Mouse (Mus musculus) MEL (cell line): ENCODE measurements around the gene Cep170b. TPM values are rescaled to one million over a fixed set of nuclear protein-coding genes. Genes with fewer than 3 reads are reported as not detected.

Experiments
- DNase-seq: peaks from one replicate; pipeline ENCODE4 v3.0.0; 2011; ENCODE audit warnings: low read depth, low spot score
- H3K27ac ChIP-seq: 2 replicates; pipeline ENCODE4 v1.5.1; 2012; ENCODE audit warnings: low read depth, mild to moderate bottlenecking, control low read depth, low read length, moderate library complexity; ENCODE audit not compliant: control insufficient read depth
- H3K27me3 ChIP-seq, 2 experiments: fragments of 150-350 bp in 1 of 2; sonication (generic) in 1 of 2; 2 replicates each; pipeline ENCODE4 v1.6.1; 2012; ENCODE audit warnings: low read length in 2 of 2, mild to moderate bottlenecking in 2 of 2, improper control_type of control experiment in 1 of 2, moderate library complexity in 1 of 2; ENCODE audit not compliant: insufficient read depth in 2 of 2, control insufficient read depth in 1 of 2
- H3K36me3 ChIP-seq, 2 experiments: 2 replicates each; pipeline ENCODE4 v1.6.1; 2012 to 2014; ENCODE audit warnings: low read length in 2 of 2, improper control_type of control experiment in 1 of 2, inconsistent platforms in 1 of 2, mild to moderate bottlenecking in 1 of 2; ENCODE audit not compliant: insufficient read depth in 2 of 2, control insufficient read depth in 1 of 2
- H3K4me1 ChIP-seq, 2 experiments: fragments of 150-350 bp in 1 of 2; sonication (generic) in 1 of 2; 2 replicates each; pipeline ENCODE4 v1.6.1; 2012; ENCODE audit warnings: low read length in 2 of 2, improper control_type of control experiment in 1 of 2, mild to moderate bottlenecking in 1 of 2; ENCODE audit not compliant: insufficient read depth in 2 of 2, control insufficient read depth in 1 of 2
- H3K4me3 ChIP-seq, 2 experiments: fragments of 150-350 bp in 1 of 2; sonication (generic) in 1 of 2; 2 replicates each; pipeline ENCODE4 v1.5.1; 2012; ENCODE audit warnings: low read depth in 2 of 2, low read length in 2 of 2, mild to moderate bottlenecking in 2 of 2, moderate library complexity in 2 of 2, control low read depth in 1 of 2, improper control_type of control experiment in 1 of 2; ENCODE audit not compliant: control insufficient read depth in 1 of 2, insufficient read depth in 1 of 2
- H3K79me2 ChIP-seq: 2 replicates; pipeline ENCODE4 v1.6.1; 2012; ENCODE audit warnings: mild to moderate bottlenecking, low read length, moderate library complexity; ENCODE audit not compliant: control insufficient read depth, poor library complexity, insufficient read depth
- H3K9ac ChIP-seq: 2 replicates; pipeline ENCODE4 v1.6.1; 2012; ENCODE audit warnings: low read depth, mild to moderate bottlenecking, control low read depth, low read length, moderate library complexity; ENCODE audit not compliant: control insufficient read depth, poor library complexity, severe bottlenecking
- H3K9me3 ChIP-seq: fragments of 150-350 bp; sonication (generic); replicated peaks from 2 replicates; pipeline ENCODE4 v1.6.1; 2012; ENCODE audit warnings: mild to moderate bottlenecking, low read length, improper control_type of control experiment, moderate library complexity; ENCODE audit not compliant: insufficient read depth
- CHD1 ChIP-seq: IDR thresholded peaks from 2 replicates; pipeline ENCODE4 v1.6.1; 2012; ENCODE audit warnings: low read depth, mild to moderate bottlenecking, inconsistent platforms, low read length, improper control_type of control experiment
- CTCF ChIP-seq, 3 experiments: IDR thresholded peaks in 2 of 3; conservative IDR thresholded peaks in 1 of 3; 2 replicates each; pipeline ENCODE4 v1.5.1; 2011 to 2012; ENCODE audit warnings: low read length in 3 of 3, low read depth in 2 of 3, mild to moderate bottlenecking in 2 of 3, improper control_type of control experiment in 1 of 3, inconsistent platforms in 1 of 3, mixed read lengths in 1 of 3, moderate library complexity in 1 of 3; ENCODE audit not compliant: control insufficient read depth in 1 of 3, insufficient read depth in 1 of 3, poor library complexity in 1 of 3, severe bottlenecking in 1 of 3
- E2F4 ChIP-seq: IDR thresholded peaks from 2 replicates; pipeline ENCODE4 v1.6.1; 2011; ENCODE audit warnings: low read depth, low read length, improper control_type of control experiment, borderline replicate concordance
- EP300 ChIP-seq, 2 experiments: IDR thresholded peaks; 2 replicates each; pipeline ENCODE4 v1.6.1; 2011; ENCODE audit warnings: improper control_type of control experiment in 2 of 2, low read length in 2 of 2, low read depth in 1 of 2, mild to moderate bottlenecking in 1 of 2
- ETS1 ChIP-seq: IDR thresholded peaks from 2 replicates; pipeline ENCODE4 v1.6.1; 2012; ENCODE audit warnings: low read depth, mild to moderate bottlenecking, inconsistent platforms, low read length, improper control_type of control experiment, moderate library complexity
- GABPA ChIP-seq: IDR thresholded peaks from 2 replicates; pipeline ENCODE4 v1.6.1; 2012; ENCODE audit warnings: low read depth, mild to moderate bottlenecking, inconsistent platforms, low read length, improper control_type of control experiment, moderate library complexity
- KAT2A ChIP-seq: conservative IDR thresholded peaks from 2 replicates; pipeline ENCODE4 v1.6.1; 2012; ENCODE audit warnings: low read depth, low read length, improper control_type of control experiment, inconsistent platforms
- MAZ ChIP-seq: IDR thresholded peaks from 2 replicates; pipeline ENCODE4 v1.6.1; 2012; ENCODE audit warnings: low read depth, mild to moderate bottlenecking, inconsistent platforms, low read length, improper control_type of control experiment
- MEF2A ChIP-seq: IDR thresholded peaks from 2 replicates; pipeline ENCODE4 v1.6.1; 2014; ENCODE audit warnings: low read depth, mild to moderate bottlenecking, inconsistent platforms, low read length, improper control_type of control experiment; ENCODE audit not compliant: poor library complexity, insufficient replicate concordance, severe bottlenecking; ENCODE audit errors: extremely low read depth
- MYC ChIP-seq: IDR thresholded peaks from 2 replicates; pipeline ENCODE4 v1.6.1; 2011; ENCODE audit warnings: low read depth, mild to moderate bottlenecking, low read length, improper control_type of control experiment, moderate library complexity
- NELFE ChIP-seq: IDR thresholded peaks from 2 replicates; pipeline ENCODE4 v1.6.1; 2011; ENCODE audit warnings: low read depth, low read length, improper control_type of control experiment
- POLR2A ChIP-seq, 2 experiments: IDR thresholded peaks; 2 replicates each; pipeline ENCODE4 v1.6.1; 2011 to 2012; ENCODE audit warnings: low read length in 2 of 2, mild to moderate bottlenecking in 2 of 2, control low read depth in 1 of 2, improper control_type of control experiment in 1 of 2, low read depth in 1 of 2, moderate library complexity in 1 of 2; ENCODE audit not compliant: control insufficient read depth in 1 of 2, insufficient read depth in 1 of 2, poor library complexity in 1 of 2
- POLR2AphosphoS2 ChIP-seq: IDR thresholded peaks from 2 replicates; pipeline ENCODE4 v1.6.1; 2011; ENCODE audit warnings: low read length, improper control_type of control experiment
- POLR2AphosphoS5 ChIP-seq: IDR thresholded peaks from 2 replicates; pipeline ENCODE4 v1.6.1; 2012; ENCODE audit warnings: low read depth, borderline replicate concordance, mild to moderate bottlenecking, inconsistent platforms, low read length, moderate library complexity, mixed read lengths
- RAD21 ChIP-seq: IDR thresholded peaks from 2 replicates; pipeline ENCODE4 v1.6.1; 2011; ENCODE audit warnings: mild to moderate bottlenecking, low read depth, low read length, improper control_type of control experiment
- RCOR1 ChIP-seq: IDR thresholded peaks from 2 replicates; pipeline ENCODE4 v1.6.1; 2012; ENCODE audit warnings: low read depth, mild to moderate bottlenecking, inconsistent platforms, low read length, improper control_type of control experiment
- TBP ChIP-seq: IDR thresholded peaks from 2 replicates; pipeline ENCODE4 v1.8.0; 2011; ENCODE audit warnings: low read depth, low read length, improper control_type of control experiment
- USF1 ChIP-seq: IDR thresholded peaks from 2 replicates; pipeline ENCODE4 v1.6.1; 2014; ENCODE audit warnings: low read depth, mild to moderate bottlenecking, inconsistent platforms, low read length, improper control_type of control experiment, moderate library complexity
- USF2 ChIP-seq, 2 experiments: IDR thresholded peaks; 2 replicates each; pipeline ENCODE4 v1.6.1; 2011 to 2012; ENCODE audit warnings: improper control_type of control experiment in 2 of 2, low read length in 2 of 2, borderline replicate concordance in 1 of 2, inconsistent platforms in 1 of 2, low read depth in 1 of 2, mild to moderate bottlenecking in 1 of 2; ENCODE audit not compliant: insufficient read depth in 1 of 2
- ZKSCAN1 ChIP-seq: IDR thresholded peaks from 2 replicates; pipeline ENCODE4 v1.6.1; 2012; ENCODE audit warnings: low read depth, mild to moderate bottlenecking, inconsistent platforms, low read length, improper control_type of control experiment, moderate library complexity
- polyA plus RNA-seq, 2 experiments: library from polyadenylated mRNA; stranded (reverse) in 1 of 2; unstranded in 1 of 2; fragments of >175 nt in 1 of 2; fragments of >200 nt in 1 of 2; gene quantifications; 2 replicates each; pipeline versions ENCODE4 v1.2.1 to v1.2.4; 2012; ENCODE audit warnings: low replicate concordance in 2 of 2, low read depth in 1 of 2; ENCODE audit not compliant: insufficient read length in 2 of 2, insufficient read depth in 1 of 2, missing spikeins in 1 of 2
- total RNA-seq: library from RNA; depleted of rRNA; stranded (reverse); fragments of 300-350 nt; gene quantifications from 2 replicates; pipeline ENCODE4 v1.2.3, GENCODE M21; 2012

Cep170b gene
- total and polyA plus RNA-seq, 3 experiments = 49.7 to 64.0 TPM; not detected in 1

- Histone ChIP-seq H3K4me1 (peaks cover 0 to 8% of the 10 kb centered on the region in 2 experiments; a peak in 3 of 4 replicates), H3K9me3 (no peaks in the 10 kb centered on the region)
- DNase-seq = no peak
- no peak for TF ChIP-seq GABPA
- no peak for TF ChIP-seq EP300 (IDR thresholded peaks at IDR 0.05; ENCODE audit: low read depth in 1 of 2, low read length in 2 of 2)
- 0 out of 2 replicates have a peak, but pooled peaks have one; percentile 27 for TF ChIP-seq ZKSCAN1
- TF ChIP-seq, all 39 proteins: peak for 1
- H3K9ac ChIP-seq = no peak overlapping the region
- no peak overlapping the region for H3K27ac ChIP-seq
- no peaks in the 10 kb centered on the region for H3K27me3 ChIP-seq
- H3K4me3 ChIP-seq = no peak overlapping the region
- H3K79me2 ChIP-seq = no peaks in the 10 kb centered on the region
- peaks cover 0 to 2% of the 10 kb centered on the region in 2 experiments; a peak in 2 of 4 replicates for H3K36me3 ChIP-seq
These were observed 46.3 kb downstream of the Cep170b start for GRCm38 (mm10) chr12:112766586-112766985.

GRCm38 (mm10) chr12:112767036-112767890 is 47.0 kb downstream of the Cep170b start:
- TF ChIP-seq NELFE = no peak
- TF ChIP-seq USF2 (IDR thresholded peaks at IDR 0.05; ENCODE audit: borderline replicate concordance in 1 of 2, insufficient read depth in 1 of 2, low read depth in 1 of 2, low read length in 2 of 2) = no peak
- TF ChIP-seq MEF2A = no peak
- no peak for TF ChIP-seq TBP
- TF ChIP-seq KAT2A = no peak
- TF ChIP-seq USF1 = no peak
- TF ChIP-seq MYC = no peak
- TF ChIP-seq ETS1 = no peak
- no peak for TF ChIP-seq E2F4
- TF ChIP-seq POLR2AphosphoS5 = no peak; the same call in 1 of the 2 replicates
- TF ChIP-seq CHD1 = no peak
- no peak for TF ChIP-seq MAZ
- TF ChIP-seq POLR2A (IDR thresholded peaks at IDR 0.05; ENCODE audit: control insufficient read depth in 1 of 2, insufficient read depth in 1 of 2, low read depth in 1 of 2, low read length in 2 of 2, poor library complexity in 1 of 2) = no peak
- no peak for TF ChIP-seq RAD21
- no peak for TF ChIP-seq EP300 (IDR thresholded peaks at IDR 0.05; ENCODE audit: low read depth in 1 of 2, low read length in 2 of 2)
- no peak for TF ChIP-seq CTCF (IDR thresholded peaks at IDR 0.05 in 2 of 3, conservative IDR thresholded peaks at IDR 0.05 in 1 of 3; ENCODE audit: control insufficient read depth in 1 of 3, insufficient read depth in 1 of 3, low read depth in 2 of 3, low read length in 3 of 3, poor library complexity in 1 of 3, severe bottlenecking in 1 of 3)
- TF ChIP-seq RCOR1 = no peak
- TF ChIP-seq POLR2AphosphoS2 = no peak
- DNase-seq = no peak
- Histone ChIP-seq H3K9ac (no peak overlapping the region), H3K27ac (no peak overlapping the region), H3K9me3 (no peaks in the 10 kb centered on the region), H3K4me3 (no peak overlapping the region), H3K36me3 (no peaks in the 10 kb centered on the region), H3K4me1 (0 out of 4 replicates have a peak, but pooled peaks cover 0 to under 1% of the 10 kb centered on the region in 2 experiments), H3K79me2 (no peaks in the 10 kb centered on the region), H3K27me3 (no peaks in the 10 kb centered on the region)
